Mouse (Mus musculus): Measurements from ENCODE around the gene Gsk3a.

DNA sequence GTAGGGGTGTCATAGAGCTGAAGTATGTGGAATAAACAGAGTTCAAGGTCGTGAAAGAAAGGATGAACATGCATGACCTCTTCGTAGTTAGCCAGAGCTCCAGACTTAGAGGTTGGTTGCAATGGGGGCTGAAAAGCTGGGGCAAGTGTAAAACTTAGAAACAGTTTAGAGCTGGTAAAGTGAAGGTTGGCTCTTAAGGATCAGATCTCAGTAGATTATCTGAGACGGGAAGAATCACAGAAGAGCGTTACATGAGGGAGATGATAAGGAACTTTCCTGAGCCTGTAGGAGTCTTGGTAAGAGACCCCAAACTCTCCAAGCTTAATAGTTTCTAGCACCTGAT lies 40.3 kb upstream of the Gsk3a start:
- TF ChIP-seq POLR2A (IDR thresholded peaks at IDR 0.05; ENCODE audit: control insufficient read depth, extremely low read depth, insufficient read depth, low read length, poor library complexity) (no peak), CTCF (IDR thresholded peaks at IDR 0.05; ENCODE audit: borderline replicate concordance, control insufficient read depth, extremely low read depth, insufficient read depth, low read length, poor library complexity) (0 out of 2 replicates have a peak, but pooled peaks have one; percentile 20)

Measured in thymus, adult 2 months (tissue).